Mouse (Mus musculus) embryonic facial prominence, embryonic 13.5 days (tissue): Measurements from ENCODE around the gene Mlph. TPM values are rescaled to one million over a fixed set of nuclear protein-coding genes. Genes with fewer than 3 reads are reported as not detected.

ENCODE experiments used
- ATAC-seq: fragments of 200-750 bp; cut with Nextera tagmentation; 2 replicates; pipeline ENCODE4 v1.8.0; 2017; ENCODE audit warnings: low read depth; ENCODE audit not compliant: insufficient number of reproducible peaks, insufficient read depth, low FRiP score, low TSS enrichment
- H3K27ac ChIP-seq: fragments of 300-500 bp; sonication (generic); 2 replicates; pipeline ENCODE4 v1.5.1; 2015; ENCODE audit warnings: moderate library complexity, mild to moderate bottlenecking, inconsistent platforms
- H3K27me3 ChIP-seq: fragments of 300-500 bp; sonication (generic); 2 replicates; pipeline ENCODE4 v1.6.1; 2015; ENCODE audit warnings: mild to moderate bottlenecking, inconsistent platforms
- H3K36me3 ChIP-seq: fragments of 300-500 bp; sonication (generic); 2 replicates; pipeline ENCODE4 v1.6.1; 2015; ENCODE audit warnings: mild to moderate bottlenecking, inconsistent platforms
- H3K4me1 ChIP-seq: fragments of 300-500 bp; sonication (generic); 2 replicates; pipeline ENCODE4 v1.6.1; 2015; ENCODE audit warnings: inconsistent platforms
- H3K4me2 ChIP-seq: fragments of 300-500 bp; sonication (generic); 2 replicates; pipeline ENCODE4 v1.6.1; 2015; ENCODE audit warnings: moderate library complexity, mild to moderate bottlenecking, inconsistent platforms
- H3K4me3 ChIP-seq: fragments of 300-500 bp; sonication (generic); 2 replicates; pipeline ENCODE4 v1.5.1; 2015; ENCODE audit warnings: mild to moderate bottlenecking, inconsistent platforms
- H3K9ac ChIP-seq: fragments of 300-500 bp; sonication (generic); 2 replicates; pipeline ENCODE4 v1.6.1; 2015; ENCODE audit warnings: mild to moderate bottlenecking, inconsistent platforms
- H3K9me3 ChIP-seq: fragments of 300-500 bp; sonication (generic); 2 replicates; pipeline ENCODE4 v1.6.1; 2016; ENCODE audit warnings: inconsistent platforms
- WGBS: fragments of 180-500 bp; shearing (Covaris S2); methylation state at CpG from one replicate; pipeline ENCODE4 v1.1.7; 2015; ENCODE audit warnings: mixed read lengths; 5-methylcytosine and 5-hydroxymethylcytosine counted together
- polyA plus RNA-seq: library from polyadenylated mRNA; unstranded; fragments of >200 nt; fragmentation: Nextera tagmentation; extraction: Ambion mirVana; gene quantifications from 2 replicates; pipeline ENCODE4 v1.2.1, GENCODE M21; 2015

The Mlph gene
- polyA plus RNA-seq, 1 experiment from 2014 or later = 0.60 TPM

DNA sequence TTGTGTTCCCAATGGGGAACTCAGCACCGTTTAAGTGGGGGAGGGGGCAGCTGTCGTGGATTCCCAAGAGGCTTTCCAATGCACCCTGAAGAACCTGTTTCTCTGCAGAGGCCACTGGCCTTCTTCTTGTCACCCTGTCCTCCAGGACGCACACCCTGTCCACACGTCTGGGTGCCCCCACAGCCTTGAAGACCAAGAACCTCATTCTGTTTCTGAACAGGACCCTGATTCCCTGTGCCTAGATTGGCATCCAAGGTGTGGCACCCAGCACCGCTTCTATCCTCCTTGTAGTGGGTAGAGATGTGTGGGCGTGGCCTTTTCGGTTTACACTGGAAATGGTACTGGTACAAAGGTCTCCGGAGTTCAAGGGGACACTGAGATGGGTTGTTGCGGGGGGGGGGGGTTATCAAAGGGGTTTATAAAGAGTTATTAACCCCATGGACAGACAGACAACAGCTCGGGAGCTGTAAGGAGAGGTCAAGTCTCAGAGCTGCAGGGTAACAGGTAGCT is 55.1 kb downstream of the Mlph start:
- no peaks in the 10 kb centered on the region for H3K36me3 ChIP-seq
- no peaks in the 10 kb centered on the region for H3K9me3 ChIP-seq
- H3K27me3 ChIP-seq = peaks cover 3% of the 10 kb centered on the region; the same call in 1 of the 2 replicates
- WGBS = 72% methylated on average over 10 of the region's 10 CpGs
- H3K27ac ChIP-seq = no peak overlapping the region; the same call in 1 of the 2 replicates
- ATAC-seq = no peak
- peaks cover 51% of the 10 kb centered on the region for H3K4me1 ChIP-seq
- no peak overlapping the region for H3K9ac ChIP-seq
- 0 out of 2 replicates have a peak overlapping the region, but pooled peaks have one; percentile 36 for H3K4me2 ChIP-seq
- no peak overlapping the region for H3K4me3 ChIP-seq

DNA sequence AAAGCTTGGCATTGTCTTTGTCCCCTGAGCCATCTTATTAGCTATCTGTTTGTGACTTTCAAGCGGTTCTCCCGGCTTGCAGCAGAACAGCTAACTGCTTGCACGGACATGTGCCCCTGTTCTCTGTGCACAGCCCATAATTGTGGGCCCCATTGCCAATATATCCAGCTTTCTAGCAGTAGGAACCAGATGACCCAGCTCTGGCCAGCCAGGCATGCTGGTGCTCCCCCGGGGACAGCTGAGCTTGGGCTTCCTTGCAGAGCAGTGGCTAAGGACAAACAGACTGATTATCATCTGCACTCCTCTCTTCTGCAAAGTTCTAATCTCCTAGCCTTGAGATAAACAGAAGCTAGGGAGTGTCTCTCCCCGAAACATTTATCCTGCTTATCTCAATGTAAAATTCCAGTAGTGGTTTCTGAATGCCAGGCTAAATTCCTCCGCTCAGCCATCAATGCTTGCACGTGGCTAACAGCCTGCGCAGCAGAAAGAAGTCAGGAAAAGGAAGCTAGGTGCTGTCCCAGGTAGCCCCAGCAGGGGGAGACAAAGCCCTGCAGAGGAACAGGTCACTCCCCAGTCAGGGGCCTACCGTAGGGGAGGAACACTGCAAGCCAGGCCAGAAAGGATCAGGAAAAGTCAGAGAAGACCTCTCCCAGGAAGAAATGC is 58.2 kb downstream of the Mlph start:
- H3K4me1 ChIP-seq = peaks cover 45% of the 10 kb centered on the region
- peak overlapping the region; percentile 56 for H3K9ac ChIP-seq
- no peaks in the 10 kb centered on the region for H3K9me3 ChIP-seq
- ATAC-seq = peak; percentile 23; the same call in 1 of the 2 replicates
- 10% methylated on average over 9 of the region's 9 CpGs for WGBS
- peak overlapping the region; percentile 26 for H3K4me2 ChIP-seq
- H3K27me3 ChIP-seq = peaks cover 3% of the 10 kb centered on the region; the same call in 1 of the 2 replicates
- no peaks in the 10 kb centered on the region for H3K36me3 ChIP-seq
- no peak overlapping the region for H3K4me3 ChIP-seq
- 0 out of 2 replicates have a peak overlapping the region, but pooled peaks have one; percentile 44 for H3K27ac ChIP-seq

DNA sequence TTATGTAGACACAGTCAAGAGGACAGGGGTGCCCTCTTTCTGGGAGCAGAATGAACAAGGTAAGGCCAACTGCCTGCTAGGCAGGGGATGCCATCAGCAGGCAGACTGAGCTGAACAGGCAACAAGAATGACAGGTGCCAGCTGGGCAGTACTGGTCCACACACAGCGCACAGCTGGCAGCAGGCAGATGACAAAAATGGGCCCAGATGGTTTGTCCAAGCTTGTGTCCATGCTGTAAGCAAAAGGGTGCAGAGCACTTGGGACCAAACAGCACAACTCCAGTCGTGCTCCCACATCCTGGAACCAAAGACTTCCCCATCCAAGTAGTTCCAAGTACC is 58.7 kb downstream of the Mlph start:
- H3K4me2 ChIP-seq = peak overlapping the region; percentile 26; the same call in 1 of the 2 replicates
- no peaks in the 10 kb centered on the region for H3K9me3 ChIP-seq
- H3K27me3 ChIP-seq = peaks cover 3% of the 10 kb centered on the region; the same call in 1 of the 2 replicates
- no peaks in the 10 kb centered on the region for H3K36me3 ChIP-seq
- H3K4me3 ChIP-seq = no peak overlapping the region
- H3K4me1 ChIP-seq = peaks cover 44% of the 10 kb centered on the region
- no peak overlapping the region for H3K27ac ChIP-seq
- 90% methylated on average over 2 of the region's 2 CpGs for WGBS
- H3K9ac ChIP-seq = peak overlapping the region; percentile 56
- no peak for ATAC-seq

GRCm38 (mm10) chr1:90974906-90975649 is 60.2 kb downstream of the Mlph start:
- no peaks in the 10 kb centered on the region for H3K36me3 ChIP-seq
- WGBS = 16% methylated on average over 12 of the region's 12 CpGs

DNA sequence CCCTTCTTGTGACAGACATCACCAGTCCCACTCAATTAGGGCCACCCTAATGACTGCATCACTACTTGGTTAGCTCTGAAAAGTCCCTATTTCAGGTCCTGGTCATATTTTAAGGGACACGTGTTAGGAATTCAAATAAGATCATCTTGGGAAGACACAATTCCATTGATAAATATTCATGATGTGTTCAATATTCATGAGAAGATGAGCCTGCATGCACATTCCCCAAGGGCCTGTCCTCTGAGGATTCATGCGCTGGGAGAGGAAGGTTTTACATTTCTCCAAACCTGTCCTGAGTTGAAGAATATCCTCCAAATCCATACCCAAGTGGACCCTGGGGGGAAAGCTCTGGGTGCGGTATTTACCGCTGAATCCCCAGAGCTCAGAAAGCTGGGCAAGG is 61.1 kb downstream of the Mlph start:
- peaks cover 3% of the 10 kb centered on the region; the same call in 1 of the 2 replicates for H3K27me3 ChIP-seq
- H3K4me2 ChIP-seq = no peak overlapping the region
- ATAC-seq = no peak
- H3K9me3 ChIP-seq = no peaks in the 10 kb centered on the region
- no peak overlapping the region for H3K4me3 ChIP-seq
- H3K27ac ChIP-seq = no peak overlapping the region
- H3K4me1 ChIP-seq = peaks cover 32% of the 10 kb centered on the region
- WGBS = 77% methylated on average over 4 of the region's 4 CpGs
- H3K9ac ChIP-seq = no peak overlapping the region
- H3K36me3 ChIP-seq = no peaks in the 10 kb centered on the region

More at GRCm38 (mm10) chr1:90974906-90975649, 60.2 kb downstream of the Mlph start:
- ATAC-seq = no peak
- no peak overlapping the region for H3K4me3 ChIP-seq
- H3K4me2 ChIP-seq = peak overlapping the region; percentile 32
- no peaks in the 10 kb centered on the region for H3K9me3 ChIP-seq
- H3K4me1 ChIP-seq = peaks cover 29% of the 10 kb centered on the region
- no peak overlapping the region for H3K27ac ChIP-seq
- peak overlapping the region; percentile 46 for H3K9ac ChIP-seq
- peaks cover 3% of the 10 kb centered on the region; the same call in 1 of the 2 replicates for H3K27me3 ChIP-seq

DNA sequence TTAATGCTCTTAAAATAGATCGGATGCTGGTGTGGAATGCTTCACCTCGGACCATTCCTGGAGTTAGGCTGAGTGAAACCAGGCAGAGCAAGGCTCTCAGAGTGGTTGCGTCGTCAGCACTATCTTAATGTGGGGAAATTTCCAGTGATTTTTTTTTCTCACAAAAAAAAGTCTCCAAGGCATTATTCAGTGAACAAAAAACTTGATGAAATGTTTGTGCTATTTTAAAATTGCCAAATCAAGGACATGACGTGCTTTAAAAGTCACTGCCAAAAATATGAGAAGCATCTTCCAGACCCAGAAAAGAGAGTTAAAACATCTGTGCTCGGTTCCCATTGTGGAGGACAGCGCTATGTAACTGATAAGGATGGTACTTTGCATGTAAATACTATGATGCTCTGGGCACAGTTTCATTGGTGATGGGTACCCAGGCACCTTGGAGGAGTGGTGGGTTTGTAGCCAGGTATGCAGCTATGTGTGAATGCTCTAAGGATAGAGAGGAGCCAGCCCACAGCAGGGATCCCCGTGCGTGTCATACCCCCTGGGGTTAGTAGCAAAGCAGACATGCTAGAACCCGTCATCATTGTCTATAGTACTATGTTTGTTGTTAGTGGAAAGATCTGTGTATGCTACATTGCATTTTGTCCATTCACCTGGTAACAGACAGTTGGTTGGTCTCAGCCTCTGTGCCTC is 65.9 kb downstream of the Mlph start:
- Histone ChIP-seq H3K27ac (no peak overlapping the region), H3K9ac (no peak overlapping the region), H3K4me2 (no peak overlapping the region), H3K4me3 (no peak overlapping the region), H3K36me3 (no peaks in the 10 kb centered on the region), H3K4me1 (0 out of 2 replicates have a peak, but pooled peaks cover 3% of the 10 kb centered on the region), H3K9me3 (no peaks in the 10 kb centered on the region), H3K27me3 (no peaks in the 10 kb centered on the region)
- WGBS = 55% methylated on average over 10 of the region's 10 CpGs
- ATAC-seq = no peak

DNA sequence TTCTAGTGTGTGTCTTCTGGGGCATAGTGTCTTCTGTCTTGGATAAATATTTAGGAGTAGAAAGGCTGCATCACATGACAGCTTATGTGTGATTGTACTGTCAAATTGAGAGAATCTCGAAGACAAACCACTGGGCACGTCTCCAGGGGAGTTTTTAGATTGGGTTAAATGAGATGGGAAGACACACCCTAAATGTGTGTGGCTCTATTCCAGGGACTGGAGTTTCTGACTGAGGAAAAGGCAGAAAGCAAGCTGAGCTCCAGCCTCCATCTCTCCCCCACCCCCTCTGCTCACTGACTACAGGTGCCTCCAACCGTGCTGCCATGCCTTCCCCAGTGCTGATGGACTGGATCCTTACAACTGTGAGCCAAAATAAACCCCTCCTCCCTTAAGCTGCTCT is 66.5 kb downstream of the Mlph start:
- WGBS = 65% methylated on average over 3 of the region's 3 CpGs
- 0 out of 2 replicates have a peak, but pooled peaks cover 3% of the 10 kb centered on the region for H3K4me1 ChIP-seq
- H3K4me3 ChIP-seq = no peak overlapping the region
- H3K4me2 ChIP-seq = no peak overlapping the region
- H3K27me3 ChIP-seq = no peaks in the 10 kb centered on the region
- no peak for ATAC-seq
- H3K36me3 ChIP-seq = no peaks in the 10 kb centered on the region
- no peaks in the 10 kb centered on the region for H3K9me3 ChIP-seq
- H3K27ac ChIP-seq = no peak overlapping the region
- no peak overlapping the region for H3K9ac ChIP-seq

DNA sequence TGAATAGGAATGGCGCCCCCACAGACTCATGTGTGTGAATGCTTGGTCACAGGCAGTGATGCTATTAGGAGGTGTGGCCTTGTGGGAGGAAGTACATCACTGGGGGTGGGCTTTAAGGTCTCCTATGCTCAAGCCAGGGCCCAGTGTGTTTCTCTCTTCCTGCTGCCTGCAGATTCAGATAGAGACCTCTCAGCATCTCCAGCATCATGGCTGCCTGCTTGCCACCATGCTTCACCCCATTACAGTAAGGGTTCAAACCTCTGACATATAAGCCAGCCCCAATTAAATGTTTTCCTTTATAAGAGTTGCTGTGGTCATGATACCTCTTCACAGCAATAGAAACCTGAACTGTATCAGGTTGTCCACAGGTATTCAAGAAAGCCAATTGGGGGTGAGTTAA is 81.0 kb downstream of the Mlph start:
- H3K4me3 ChIP-seq = no peak overlapping the region
- ATAC-seq = no peak
- WGBS = 84% methylated on average over 1 of the region's 1 CpGs
- peaks cover 3% of the 10 kb centered on the region; the same call in 1 of the 2 replicates for H3K9me3 ChIP-seq
- no peak overlapping the region for H3K27ac ChIP-seq
- no peak overlapping the region for H3K9ac ChIP-seq
- H3K36me3 ChIP-seq = no peaks in the 10 kb centered on the region
- H3K4me1 ChIP-seq = peaks cover 22% of the 10 kb centered on the region
- no peak overlapping the region for H3K4me2 ChIP-seq
- H3K27me3 ChIP-seq = no peaks in the 10 kb centered on the region

GRCm38 (mm10) chr1:90997136-90997535 is 82.3 kb downstream of the Mlph start:
- no peaks in the 10 kb centered on the region for H3K27me3 ChIP-seq
- H3K4me2 ChIP-seq = no peak overlapping the region
- no peak overlapping the region for H3K27ac ChIP-seq
- peaks cover 3% of the 10 kb centered on the region; the same call in 1 of the 2 replicates for H3K9me3 ChIP-seq
- H3K4me1 ChIP-seq = peaks cover 29% of the 10 kb centered on the region
- no peaks in the 10 kb centered on the region for H3K36me3 ChIP-seq
- 63% methylated on average over 4 of the region's 4 CpGs for WGBS
- no peak overlapping the region for H3K9ac ChIP-seq
- H3K4me3 ChIP-seq = no peak overlapping the region
- ATAC-seq = no peak

GRCm38 (mm10) chr1:90997641-90998040 is 82.8 kb downstream of the Mlph start:
- Histone ChIP-seq H3K27ac (no peak overlapping the region), H3K4me3 (peak overlapping the region; percentile 81; the same call in 1 of the 2 replicates), H3K4me2 (peak overlapping the region; percentile 99; the same call in 1 of the 2 replicates), H3K36me3 (no peaks in the 10 kb centered on the region), H3K27me3 (no peaks in the 10 kb centered on the region), H3K9ac (no peak overlapping the region; the same call in 1 of the 2 replicates), H3K4me1 (peaks cover 30% of the 10 kb centered on the region), H3K9me3 (peaks cover 3% of the 10 kb centered on the region; the same call in 1 of the 2 replicates)
- ATAC-seq = no peak
- WGBS = 83% methylated on average over 5 of the region's 5 CpGs

DNA sequence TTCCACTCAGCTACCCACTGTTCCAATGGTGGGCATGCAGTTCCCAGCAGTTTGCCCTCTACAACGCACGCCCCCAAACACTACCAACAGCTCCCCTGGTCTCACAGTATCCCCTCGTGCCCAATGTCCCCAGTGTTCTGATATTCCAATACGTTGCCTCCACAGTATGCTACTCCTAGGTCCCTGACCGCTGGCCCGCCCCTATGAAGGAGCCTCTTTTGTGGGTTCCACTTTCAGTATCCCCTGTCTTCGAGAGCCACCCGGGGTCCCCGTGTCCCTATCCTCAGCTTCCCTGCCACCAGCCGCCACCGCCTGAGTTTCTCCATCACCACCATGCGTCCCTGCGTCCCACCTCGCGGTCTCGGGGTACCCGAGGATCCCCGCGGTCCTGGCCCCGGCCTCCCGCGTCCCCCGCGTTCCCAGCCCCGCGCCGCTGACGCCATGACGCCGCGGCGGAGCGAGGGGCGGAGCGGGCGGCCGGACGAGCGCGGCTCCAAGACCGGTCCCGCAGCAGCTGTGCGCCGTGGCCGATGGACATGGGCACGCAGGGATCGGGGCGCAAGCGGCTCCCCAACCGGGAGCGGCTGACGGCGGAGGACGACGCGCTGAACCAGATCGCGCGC is 83.5 kb downstream of the Mlph start, which contains the start of gene Lrrfip1:
Gene Lrrfip1 (plus strand): TSS at position 470 of the 623 bp plus-strand sequence.
- peak within 1 kb of the TSS; percentile 99 for H3K4me2 ChIP-seq
- H3K4me1 ChIP-seq = peaks cover 30% of the 10 kb centered on the region
- H3K27me3 ChIP-seq = no peaks in the 10 kb centered on the region
- peak within 1 kb of the TSS; percentile 87 for H3K9ac ChIP-seq
- H3K9me3 ChIP-seq = peaks cover 3% of the 10 kb centered on the region; the same call in 1 of the 2 replicates
- peak within 1 kb of the TSS; percentile 81 for H3K4me3 ChIP-seq
- no peak within 1 kb of the TSS for H3K27ac ChIP-seq
- 2% methylated on average over 59 of the region's 59 CpGs for WGBS
- no peaks in the 10 kb centered on the region for H3K36me3 ChIP-seq
- ATAC-seq = peak; percentile 63; the same call in 1 of the 2 replicates
